Mouse (Mus musculus) cerebellum, adult 2 months (tissue): ENCODE measurements around the gene Galnt15.

Experiments
- CTCF ChIP-seq: fragments of 200-500 bp; IDR thresholded peaks from 2 replicates; pipeline ENCODE4 v1.5.1; 2011; ENCODE audit warnings: low read depth, mild to moderate bottlenecking, control low read depth, low read length, moderate library complexity, borderline replicate concordance; ENCODE audit not compliant: insufficient read depth
- POLR2A ChIP-seq: fragments of 200-500 bp; IDR thresholded peaks from 2 replicates; pipeline ENCODE4 v1.6.1; 2011; ENCODE audit warnings: low read length, control low read depth, borderline replicate concordance; ENCODE audit not compliant: insufficient read depth

GRCm38 (mm10) chr14:32042108-32042507 is 13.3 kb downstream of the Galnt15 start:
- no peak for TF ChIP-seq CTCF
- no peak for TF ChIP-seq POLR2A
